Mouse (Mus musculus): ENCODE results near the gene Slc50a1. TPM values are rescaled to one million over a fixed set of nuclear protein-coding genes. Genes with fewer than 3 reads are reported as not detected.

Slc50a1 gene
- polyA plus RNA-seq, 1 experiment from 2014 or later, result 58.5 TPM

DNA sequence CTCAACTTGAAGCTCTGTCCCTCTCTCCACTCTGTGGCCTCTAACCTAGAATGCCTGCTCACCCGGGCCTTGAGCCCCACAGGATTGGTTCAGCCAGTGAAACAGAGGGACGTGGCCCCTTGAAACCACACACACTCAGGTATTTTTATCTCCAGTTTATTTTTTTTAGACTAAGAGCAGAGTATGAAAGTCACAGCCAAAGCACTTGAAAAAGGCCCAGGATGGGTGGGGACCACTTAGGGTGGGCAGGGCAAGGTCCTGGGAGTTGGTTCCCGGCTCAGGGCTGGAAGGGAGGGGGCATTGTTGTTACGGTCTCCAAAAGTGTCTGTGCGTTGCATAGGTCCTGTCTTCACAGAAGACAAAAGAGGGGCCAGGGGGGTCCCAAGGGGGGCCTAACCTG lies 44.0 kb upstream of the Slc50a1 start:
- no peak overlapping the region for H3K4me3 ChIP-seq (replicated peaks)
- peaks cover 44% of the 10 kb centered on the region for H3K4me1 ChIP-seq (replicated peaks)
- H3K4me2 ChIP-seq, result no peak overlapping the region
- peaks cover 31% of the 10 kb centered on the region for H3K27me3 ChIP-seq
- H3K36me3 ChIP-seq, result peaks cover 10% of the 10 kb centered on the region; the same call in 1 of the 2 replicates
- peaks cover 5% of the 10 kb centered on the region; the same call in 1 of the 2 replicates for H3K9me3 ChIP-seq
- no peak for ATAC-seq (ENCODE audit: insufficient number of reproducible peaks, insufficient read depth, low FRiP score, low TSS enrichment, low read depth)
- H3K27ac ChIP-seq, result no peak overlapping the region
- peak overlapping the region; percentile 53; the same call in 1 of the 2 replicates for H3K9ac ChIP-seq (replicated peaks)
- WGBS, result 85% methylated on average over 5 of the region's 5 CpGs

DNA sequence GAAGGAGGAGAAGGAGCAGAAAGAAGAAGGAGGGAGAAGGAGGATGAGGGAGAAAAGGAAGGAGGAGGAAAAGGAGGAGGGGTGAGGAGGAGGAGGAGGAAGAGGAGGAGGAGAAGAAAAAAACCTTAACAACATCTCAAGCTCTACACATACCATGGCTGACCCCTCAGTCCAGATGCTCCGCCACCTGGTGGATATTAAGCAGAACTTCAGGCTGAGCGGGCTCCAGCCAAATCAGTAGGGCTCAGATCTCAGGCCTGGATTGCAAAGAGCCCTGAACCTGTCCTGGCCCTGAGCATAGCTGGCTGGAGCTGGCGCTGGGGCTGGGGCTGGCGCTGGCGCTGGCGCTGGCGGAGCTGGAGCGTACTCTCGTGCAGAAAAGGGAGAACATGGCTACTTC lies 37.7 kb upstream of the Slc50a1 start:
- H3K4me1 ChIP-seq (replicated peaks), result peaks cover 16% of the 10 kb centered on the region
- H3K27me3 ChIP-seq, result no peaks in the 10 kb centered on the region
- H3K9ac ChIP-seq (replicated peaks), result no peak overlapping the region
- no peak overlapping the region for H3K27ac ChIP-seq
- 2% methylated on average over 9 of the region's 9 CpGs for WGBS
- H3K36me3 ChIP-seq, result no peaks in the 10 kb centered on the region
- no peak; the same call in 1 of the 2 replicates for ATAC-seq (ENCODE audit: insufficient number of reproducible peaks, insufficient read depth, low FRiP score, low TSS enrichment, low read depth)
- peaks cover 5% of the 10 kb centered on the region; the same call in 1 of the 2 replicates for H3K9me3 ChIP-seq
- H3K4me3 ChIP-seq (replicated peaks), result no peak overlapping the region
- no peak overlapping the region for H3K4me2 ChIP-seq

DNA sequence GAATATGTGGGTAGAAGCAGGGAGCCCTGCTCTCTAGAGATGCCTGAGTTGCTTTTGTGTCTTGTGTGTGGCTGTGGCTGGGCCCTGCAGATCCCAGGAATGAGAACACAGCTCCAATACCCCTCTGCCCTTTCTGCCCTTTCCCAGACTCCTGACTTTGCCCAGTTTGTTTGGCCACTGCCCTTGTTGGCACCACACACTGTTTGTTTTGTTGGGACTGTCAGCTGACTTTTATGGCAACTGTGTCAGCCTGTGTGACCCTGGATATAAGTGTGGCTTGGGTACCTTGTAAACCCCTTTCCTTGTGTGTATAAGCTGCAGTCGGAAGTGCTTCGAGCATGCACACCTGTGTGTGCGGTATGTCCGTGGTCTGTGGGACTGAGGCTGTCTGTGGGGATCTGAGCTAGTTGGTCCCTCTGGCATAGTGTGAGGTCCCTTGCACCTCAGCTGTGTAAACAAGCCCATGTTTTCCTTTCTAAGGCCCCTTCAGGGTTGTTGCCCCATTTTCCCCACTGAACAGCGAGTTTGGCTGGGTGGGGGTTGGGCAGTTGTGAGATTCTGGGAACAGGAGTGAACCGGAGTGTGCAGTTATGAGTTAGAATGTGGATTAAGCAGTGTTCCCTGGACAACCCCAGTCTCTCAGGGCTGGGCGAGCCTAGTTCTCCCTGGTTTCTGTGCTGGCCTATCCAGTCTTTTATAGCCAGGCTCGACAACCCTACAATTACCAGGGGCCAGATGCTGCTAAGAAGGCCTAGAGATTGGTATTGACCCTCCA lies 35.4 kb upstream of the Slc50a1 start:
- Histone ChIP-seq H3K4me2 (no peak overlapping the region), H3K9ac (replicated peaks) (no peak overlapping the region), H3K9me3 (peaks cover under 1% of the 10 kb centered on the region; the same call in 1 of the 2 replicates), H3K27ac (peak overlapping the region; percentile 77), H3K4me3 (replicated peaks) (no peak overlapping the region), H3K36me3 (no peaks in the 10 kb centered on the region), H3K4me1 (replicated peaks) (peaks cover 16% of the 10 kb centered on the region), H3K27me3 (no peaks in the 10 kb centered on the region)
- no peak; the same call in 1 of the 2 replicates for ATAC-seq (ENCODE audit: insufficient number of reproducible peaks, insufficient read depth, low FRiP score, low TSS enrichment, low read depth)
- 50% methylated on average over 8 of the region's 8 CpGs for WGBS

DNA sequence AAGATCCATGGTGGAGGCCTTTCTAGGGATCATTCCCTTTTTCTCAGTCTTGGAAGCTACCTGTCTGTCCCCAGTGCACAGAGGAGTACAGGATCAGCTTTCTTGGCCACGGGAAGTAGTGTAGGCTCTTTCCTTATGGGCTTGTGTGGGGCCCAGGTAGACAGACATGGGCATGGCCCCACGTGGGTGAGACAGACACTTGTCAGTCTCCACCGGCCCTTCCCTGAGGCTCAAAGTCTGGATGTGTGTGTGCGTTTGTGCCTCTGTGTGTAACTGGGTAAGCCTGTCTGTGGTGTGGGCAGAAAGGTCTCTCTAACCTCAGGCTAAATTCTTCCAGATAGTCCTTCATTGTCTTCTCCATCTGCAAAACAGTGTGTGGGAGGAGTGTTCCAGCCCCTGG lies 34.7 kb upstream of the Slc50a1 start:
- no peak overlapping the region for H3K4me2 ChIP-seq
- peaks cover 17% of the 10 kb centered on the region for H3K4me1 ChIP-seq (replicated peaks)
- no peaks in the 10 kb centered on the region for H3K9me3 ChIP-seq
- H3K27me3 ChIP-seq, result no peaks in the 10 kb centered on the region
- H3K9ac ChIP-seq (replicated peaks), result no peak overlapping the region
- WGBS, result 66% methylated on average over 4 of the region's 4 CpGs
- no peak overlapping the region for H3K4me3 ChIP-seq (replicated peaks)
- ATAC-seq (ENCODE audit: insufficient number of reproducible peaks, insufficient read depth, low FRiP score, low TSS enrichment, low read depth), result no peak
- no peaks in the 10 kb centered on the region for H3K36me3 ChIP-seq
- H3K27ac ChIP-seq, result peak overlapping the region; percentile 64; the same call in 1 of the 2 replicates

DNA sequence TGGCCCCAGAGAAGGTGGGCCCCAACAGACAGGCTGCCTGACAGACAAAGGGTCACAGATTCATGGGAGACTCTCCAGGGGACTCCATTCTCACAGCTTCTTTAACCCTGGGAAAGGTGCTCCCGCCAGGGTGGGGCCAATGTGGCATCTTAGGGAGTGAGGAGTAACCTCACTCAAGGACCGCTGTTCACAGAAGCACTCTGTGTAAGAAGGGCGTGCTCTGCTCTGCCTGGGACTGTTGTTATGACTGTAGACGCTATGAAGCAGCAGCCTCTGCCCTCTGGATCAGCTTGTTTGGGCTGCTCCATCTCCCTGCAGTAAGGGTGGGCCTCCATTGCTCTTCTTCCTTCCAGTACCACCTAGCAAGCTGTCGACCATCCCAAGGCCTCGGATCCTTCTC lies 34.1 kb upstream of the Slc50a1 start:
- Histone ChIP-seq H3K36me3 (no peaks in the 10 kb centered on the region), H3K4me3 (replicated peaks) (no peak overlapping the region), H3K4me1 (replicated peaks) (peaks cover 24% of the 10 kb centered on the region), H3K9ac (replicated peaks) (no peak overlapping the region), H3K27ac (0 out of 2 replicates have a peak overlapping the region, but pooled peaks have one; percentile 36), H3K4me2 (no peak overlapping the region), H3K9me3 (no peaks in the 10 kb centered on the region), H3K27me3 (no peaks in the 10 kb centered on the region)
- no peak for ATAC-seq (ENCODE audit: insufficient number of reproducible peaks, insufficient read depth, low FRiP score, low TSS enrichment, low read depth)
- 67% methylated on average over 6 of the region's 6 CpGs for WGBS

DNA sequence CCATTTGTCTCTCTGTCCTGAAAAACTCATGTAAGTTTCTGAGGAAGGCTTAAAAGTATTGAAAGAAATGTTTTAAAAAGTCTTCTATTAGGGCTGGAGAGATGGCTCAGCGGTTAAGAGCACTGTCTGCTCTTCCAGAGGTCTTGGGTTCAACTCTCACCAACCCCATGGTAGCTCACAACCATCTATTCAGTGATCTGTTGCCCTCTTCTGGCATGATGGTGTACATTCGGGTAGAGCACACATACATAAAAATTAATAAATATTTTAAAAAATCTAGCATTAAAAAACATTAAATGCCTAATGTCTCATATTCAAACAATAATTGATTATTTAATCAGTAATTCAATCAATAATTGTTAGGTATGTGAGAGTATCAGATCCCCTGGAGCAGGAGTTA lies 30.1 kb upstream of the Slc50a1 start:
- H3K27ac ChIP-seq, result no peak overlapping the region
- H3K9ac ChIP-seq (replicated peaks), result no peak overlapping the region
- no peaks in the 10 kb centered on the region for H3K27me3 ChIP-seq
- peaks cover 17% of the 10 kb centered on the region for H3K4me1 ChIP-seq (replicated peaks)
- H3K4me3 ChIP-seq (replicated peaks), result no peak overlapping the region
- no peak overlapping the region for H3K4me2 ChIP-seq
- 68% methylated on average over 2 of the region's 2 CpGs for WGBS
- ATAC-seq (ENCODE audit: insufficient number of reproducible peaks, insufficient read depth, low FRiP score, low TSS enrichment, low read depth), result no peak
- H3K36me3 ChIP-seq, result no peaks in the 10 kb centered on the region
- H3K9me3 ChIP-seq, result no peaks in the 10 kb centered on the region

DNA sequence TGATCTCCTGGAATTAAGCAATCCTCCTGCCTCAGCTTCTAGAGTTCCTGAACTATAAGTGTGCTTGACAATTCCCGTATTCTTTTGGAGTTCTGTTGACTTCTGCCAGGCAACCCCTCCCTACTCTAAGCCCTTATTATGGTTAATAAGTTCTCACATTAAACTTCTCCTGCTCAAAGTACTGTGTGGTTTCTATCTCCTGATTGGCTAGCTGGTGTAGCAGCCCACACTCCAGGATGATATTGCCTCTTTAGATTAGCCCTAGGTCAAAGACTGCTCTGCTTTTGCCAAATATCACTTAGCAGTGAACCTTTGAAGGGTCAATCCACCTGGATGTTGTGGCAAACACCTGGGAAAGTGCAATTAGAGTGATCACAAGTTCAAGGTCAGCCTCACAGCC lies 29.7 kb upstream of the Slc50a1 start:
- H3K4me2 ChIP-seq, result peak overlapping the region; percentile 57
- H3K4me3 ChIP-seq (replicated peaks), result 0 out of 2 replicates have a peak overlapping the region, but pooled peaks have one; percentile 26
- ATAC-seq (ENCODE audit: insufficient number of reproducible peaks, insufficient read depth, low FRiP score, low TSS enrichment, low read depth), result no peak
- no peaks in the 10 kb centered on the region for H3K9me3 ChIP-seq
- H3K4me1 ChIP-seq (replicated peaks), result peaks cover 14% of the 10 kb centered on the region
- 38% methylated on average over 1 of the region's 1 CpGs for WGBS
- peak overlapping the region; percentile 53; the same call in 1 of the 2 replicates for H3K9ac ChIP-seq (replicated peaks)
- no peaks in the 10 kb centered on the region for H3K36me3 ChIP-seq
- no peak overlapping the region for H3K27ac ChIP-seq
- H3K27me3 ChIP-seq, result no peaks in the 10 kb centered on the region

DNA sequence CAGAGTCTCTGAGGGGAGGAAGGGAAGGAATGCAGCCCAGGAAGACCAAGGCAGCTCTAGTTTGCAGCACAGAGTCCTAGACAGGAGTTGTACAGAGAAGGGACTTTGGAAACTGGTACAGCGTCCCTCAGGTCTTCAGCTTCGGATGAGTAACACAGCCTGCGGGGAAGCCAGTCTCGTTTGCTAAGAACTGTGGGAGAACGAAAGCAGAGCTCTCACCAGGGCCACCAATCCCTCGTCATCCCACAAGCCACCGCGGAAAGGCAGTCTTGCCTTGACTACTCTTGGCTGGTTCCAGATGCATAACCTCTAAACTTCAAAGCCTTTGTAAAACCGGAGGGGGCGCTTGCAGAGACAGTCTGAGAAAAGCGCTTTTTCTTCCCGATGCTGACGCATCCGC lies 29.1 kb upstream of the Slc50a1 start:
- no peak for ATAC-seq (ENCODE audit: insufficient number of reproducible peaks, insufficient read depth, low FRiP score, low TSS enrichment, low read depth)
- Histone ChIP-seq H3K4me1 (replicated peaks) (peaks cover 11% of the 10 kb centered on the region), H3K4me3 (replicated peaks) (peak overlapping the region; percentile 26), H3K9me3 (no peaks in the 10 kb centered on the region), H3K27ac (peak overlapping the region; percentile 17; the same call in 1 of the 2 replicates), H3K36me3 (no peaks in the 10 kb centered on the region), H3K9ac (replicated peaks) (peak overlapping the region; percentile 53), H3K4me2 (peak overlapping the region; percentile 57), H3K27me3 (no peaks in the 10 kb centered on the region)
- WGBS, result 2% methylated on average over 14 of the region's 14 CpGs

DNA sequence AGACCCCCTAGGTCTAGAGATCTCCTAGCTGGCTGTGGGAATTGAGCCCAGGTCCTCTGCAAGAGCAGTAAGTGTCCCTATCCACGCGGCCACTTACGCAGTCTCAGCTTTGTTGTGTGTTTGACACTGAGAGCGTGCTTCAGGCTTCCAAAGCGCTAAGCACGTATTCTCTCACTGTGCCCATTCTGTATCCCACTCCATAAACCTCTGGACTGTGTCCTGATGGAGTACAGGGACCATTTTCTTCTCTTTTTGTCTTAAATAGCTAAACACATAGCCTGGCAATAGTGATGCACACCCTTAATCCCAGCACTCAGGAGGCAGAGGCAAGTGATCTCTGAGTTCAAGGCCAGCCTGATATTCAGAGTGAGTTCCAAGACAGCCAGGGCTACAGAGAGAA lies 28.5 kb upstream of the Slc50a1 start:
- no peak overlapping the region for H3K27ac ChIP-seq
- H3K4me3 ChIP-seq (replicated peaks), result no peak overlapping the region
- 83% methylated on average over 6 of the region's 6 CpGs for WGBS
- H3K4me1 ChIP-seq (replicated peaks), result peaks cover 11% of the 10 kb centered on the region
- ATAC-seq (ENCODE audit: insufficient number of reproducible peaks, insufficient read depth, low FRiP score, low TSS enrichment, low read depth), result no peak
- H3K4me2 ChIP-seq, result peak overlapping the region; percentile 57; the same call in 1 of the 2 replicates
- no peaks in the 10 kb centered on the region for H3K27me3 ChIP-seq
- H3K36me3 ChIP-seq, result no peaks in the 10 kb centered on the region
- no peak overlapping the region for H3K9ac ChIP-seq (replicated peaks)
- H3K9me3 ChIP-seq, result no peaks in the 10 kb centered on the region

DNA sequence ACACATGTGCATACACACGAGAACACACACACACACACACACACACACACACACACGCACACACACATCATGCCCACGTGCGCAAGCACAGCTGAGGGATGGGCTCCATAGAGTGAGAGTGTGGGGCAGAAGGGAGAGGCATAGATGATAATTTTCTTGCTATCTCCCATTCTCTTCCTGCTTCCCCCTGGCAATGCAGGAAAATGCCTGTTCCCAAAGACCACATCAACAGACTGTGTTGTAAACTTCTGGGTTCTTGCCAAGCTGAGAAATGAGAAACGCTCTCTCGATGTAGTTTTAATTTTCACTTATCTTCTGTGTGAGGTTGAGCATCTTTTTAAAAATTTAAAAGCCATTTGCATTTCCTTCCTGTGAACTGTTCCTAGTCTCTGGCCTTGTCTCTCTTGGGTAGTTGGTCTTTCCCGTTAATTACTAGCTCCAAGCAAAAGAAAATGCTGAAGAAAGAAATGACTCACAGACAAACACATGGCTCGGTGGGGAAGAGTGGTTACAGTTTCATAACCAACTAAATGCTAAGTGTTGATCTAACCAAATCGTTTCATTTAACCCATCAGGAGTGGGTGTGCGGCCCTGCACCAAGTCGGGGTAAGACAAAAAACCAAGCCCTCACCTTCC lies 26.5 kb upstream of the Slc50a1 start:
- H3K27me3 ChIP-seq, result no peaks in the 10 kb centered on the region
- no peak overlapping the region for H3K4me2 ChIP-seq
- no peak overlapping the region for H3K4me3 ChIP-seq (replicated peaks)
- peak overlapping the region; percentile 56; the same call in 1 of the 2 replicates for H3K27ac ChIP-seq
- H3K9ac ChIP-seq (replicated peaks), result no peak overlapping the region
- H3K4me1 ChIP-seq (replicated peaks), result peaks cover 17% of the 10 kb centered on the region
- 78% methylated on average over 11 of the region's 11 CpGs for WGBS
- no peaks in the 10 kb centered on the region for H3K9me3 ChIP-seq
- no peak for ATAC-seq (ENCODE audit: insufficient number of reproducible peaks, insufficient read depth, low FRiP score, low TSS enrichment, low read depth)
- H3K36me3 ChIP-seq, result no peaks in the 10 kb centered on the region

DNA sequence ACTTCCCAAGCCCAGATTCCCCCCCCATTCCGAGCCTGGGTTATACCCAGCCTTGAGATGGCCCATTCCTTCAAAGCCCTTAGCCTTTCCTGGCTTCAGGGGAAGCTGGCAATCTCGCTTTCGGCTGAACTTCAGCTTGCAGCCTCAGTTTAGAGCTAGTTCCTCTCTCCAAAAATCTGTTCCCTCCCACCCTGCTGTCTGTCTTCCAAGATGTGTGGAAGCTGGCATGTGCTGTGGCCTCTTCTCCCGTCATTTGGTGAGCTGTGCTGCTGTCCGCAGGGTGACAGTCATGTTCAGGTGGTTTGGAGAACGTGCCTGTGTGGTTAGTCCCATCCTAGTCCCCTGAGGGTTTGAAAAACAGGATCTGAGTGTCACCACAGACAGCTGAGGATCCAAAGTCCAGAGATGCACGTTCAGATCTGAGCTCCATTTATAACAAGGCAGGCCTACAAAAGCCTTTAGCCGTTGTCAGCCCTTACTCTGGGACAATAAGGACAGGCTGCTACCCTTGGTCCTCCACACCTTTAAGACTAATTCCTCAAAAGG lies 25.4 kb upstream of the Slc50a1 start:
- no peaks in the 10 kb centered on the region for H3K9me3 ChIP-seq
- H3K4me3 ChIP-seq (replicated peaks), result no peak overlapping the region
- no peak for ATAC-seq (ENCODE audit: insufficient number of reproducible peaks, insufficient read depth, low FRiP score, low TSS enrichment, low read depth)
- H3K36me3 ChIP-seq, result no peaks in the 10 kb centered on the region
- no peak overlapping the region for H3K27ac ChIP-seq
- no peak overlapping the region for H3K4me2 ChIP-seq
- WGBS, result 79% methylated on average over 8 of the region's 8 CpGs
- peaks cover 28% of the 10 kb centered on the region for H3K4me1 ChIP-seq (replicated peaks)
- no peak overlapping the region for H3K9ac ChIP-seq (replicated peaks)
- no peaks in the 10 kb centered on the region for H3K27me3 ChIP-seq

Data from limb, embryonic 12.5 days (tissue).